ENCODE assay signal across 17 mouse cellular contexts in genomic region chr1:179551336-179551735, GRCm38 (mm10). TPM values are rescaled to one million over a fixed set of nuclear protein-coding genes. Genes with fewer than 3 reads are reported as not detected.
DNase-seq lines count a peak whose midpoint lies in the region; ATAC-seq and TF ChIP-seq lines count a peak whose summit lies in the region.
"Had no signal": no experiment of that assay in that cellular context is flagged by ENCODE, and none has a peak within 500 bp of the region (broad histone marks: within the 10 kb centered on the region; RNA-seq: fewer than 3 reads in every experiment).

No protein-coding gene starts in this region.

- DNase-seq in 416B (ENCODE audit: low read depth) (peak; percentile 79), CH12.LX (ENCODE audit: extremely low read depth) (peak; percentile 62)
- DNase-seq in adrenal gland, postnatal 14 days, result no peak
- no peak for DNase-seq in adrenal gland, adult 2 months
- no peak for DNase-seq in left cerebral cortex, adult 18-20 months (ENCODE audit: low spot score in 2 of 2)
- DNase-seq in forebrain, embryonic 14.5 days (ENCODE audit: low spot score), result no peak
- DNase-seq: cerebellum, postnatal 14 days; heart, adult 18-20 months; kidney, adult 9 months; lung, postnatal 14 days; thymus, postnatal 36 days had no signal

- H3K27me3 ChIP-seq in CH12.LX (replicated peaks), result no peaks in the 10 kb centered on the region
- H3K27me3 ChIP-seq in erythroblast, embryonic 14.5 days (ENCODE audit: control insufficient read depth), result no peaks in the 10 kb centered on the region
- H3K27me3 ChIP-seq in liver, embryonic 15.5 days, result no peaks in the 10 kb centered on the region
- no peaks in the 10 kb centered on the region for H3K27me3 ChIP-seq in forebrain, embryonic 14.5 days (replicated peaks; ENCODE audit: control insufficient read depth, insufficient read depth, low read length)
- H3K27me3 ChIP-seq: hindbrain, embryonic 13.5 days; midbrain, embryonic 15.5 days; Patski had no signal

- H3K27ac ChIP-seq in CH12.LX (ENCODE audit: insufficient read depth, low read depth), result no peak overlapping the region
- H3K27ac ChIP-seq in liver, embryonic 15.5 days (replicated peaks), result peak overlapping the region; percentile 82
- H3K27ac ChIP-seq in forebrain, embryonic 14.5 days (ENCODE audit: low read depth, low read length), result no peak overlapping the region
- H3K27ac ChIP-seq: forebrain, embryonic 10.5 days; hindbrain, embryonic 13.5 days; midbrain, embryonic 15.5 days had no signal

- peak; percentile 66 for TF ChIP-seq EP300 in CH12.LX (IDR thresholded peaks at IDR 0.05; ENCODE audit: low read length)

- TF ChIP-seq CTCF in CH12.LX (conservative IDR thresholded peaks at IDR 0.05 in 1 of 2, IDR thresholded peaks at IDR 0.05 in 1 of 2; ENCODE audit: low read depth in 2 of 2, low read length in 2 of 2), result no peak

- in situ Hi-C loops in CH12.LX (cut with MboI; ENCODE audit: low pct_ligation_motif_present, low pct_unique_long_range_greater_than_20kb, low sequenced_read_pairs), result no loop called here

- H3K9me3 ChIP-seq in CH12.LX (replicated peaks; ENCODE audit: low read length), result no peaks in the 10 kb centered on the region
- no peaks in the 10 kb centered on the region for H3K9me3 ChIP-seq in erythroblast, embryonic 14.5 days (ENCODE audit: control insufficient read depth, low read length)
- H3K9me3 ChIP-seq in liver, embryonic 15.5 days (replicated peaks), result no peaks in the 10 kb centered on the region
- H3K9me3 ChIP-seq in forebrain, embryonic 14.5 days (replicated peaks; ENCODE audit: control insufficient read depth, low read length), result no peaks in the 10 kb centered on the region
- H3K9me3 ChIP-seq: forebrain, embryonic 10.5 days; hindbrain, embryonic 13.5 days; midbrain, embryonic 15.5 days had no signal

- ATAC-seq in liver, embryonic 15.5 days (ENCODE audit: insufficient read depth), result peak; percentile 77
- ATAC-seq in forebrain, embryonic 14.5 days, result no peak
- ATAC-seq: midbrain, embryonic 15.5 days; Patski had no signal

- no peak for TF ChIP-seq POLR2A in CH12.LX (IDR thresholded peaks at IDR 0.05; ENCODE audit: low read depth, low read length)

- TF ChIP-seq RAD21 in CH12.LX (IDR thresholded peaks at IDR 0.05; ENCODE audit: low read depth, low read length), result no peak

- no peak overlapping the region; the same call in 1 of the 2 replicates for H3K9ac ChIP-seq in CH12.LX (ENCODE audit: insufficient read depth, low read depth)
- H3K9ac ChIP-seq in liver, embryonic 15.5 days, result no peak overlapping the region
- H3K9ac ChIP-seq in forebrain, embryonic 14.5 days (ENCODE audit: low read length), result no peak overlapping the region
- H3K9ac ChIP-seq: hindbrain, embryonic 13.5 days; midbrain, embryonic 15.5 days had no signal

- 13% methylated on average over 3 of the region's 3 CpGs for WGBS in liver, embryonic 15.5 days (ENCODE audit: insufficient replicate concordance)
- WGBS in forebrain, embryonic 14.5 days, result 92% methylated on average over 3 of the region's 3 CpGs

- peaks cover 0 to 8% of the 10 kb centered on the region in 2 experiments for H3K36me3 ChIP-seq in CH12.LX (replicated peaks in 1 of 2; ENCODE audit: control insufficient read depth in 1 of 2, insufficient read depth in 1 of 2, low read length in 1 of 2)
- H3K36me3 ChIP-seq in erythroblast, embryonic 14.5 days (ENCODE audit: control insufficient read depth), result peaks cover 42% of the 10 kb centered on the region
- no peaks in the 10 kb centered on the region; the same call in none of the 2 replicates for H3K36me3 ChIP-seq in liver, embryonic 15.5 days (replicated peaks)
- H3K36me3 ChIP-seq in forebrain, embryonic 14.5 days (ENCODE audit: control insufficient read depth, insufficient read depth, low read length), result no peaks in the 10 kb centered on the region
- H3K36me3 ChIP-seq: forebrain, embryonic 10.5 days; hindbrain, embryonic 13.5 days; midbrain, embryonic 15.5 days had no signal

- no peak overlapping the region for H3K4me3 ChIP-seq in CH12.LX (replicated peaks in 1 of 3; ENCODE audit: low read depth in 2 of 3, low read length in 2 of 3, poor library complexity in 1 of 3)
- peak overlapping the region; percentile 47 for H3K4me3 ChIP-seq in erythroblast, embryonic 14.5 days (replicated peaks)
- H3K4me3 ChIP-seq in liver, embryonic 15.5 days (replicated peaks), result no peak overlapping the region
- H3K4me3 ChIP-seq in forebrain, embryonic 14.5 days (ENCODE audit: low read depth, low read length), result no peak overlapping the region
- H3K4me3 ChIP-seq: forebrain, embryonic 10.5 days; hindbrain, embryonic 13.5 days; midbrain, embryonic 15.5 days had no signal

- peaks cover 12 to 46% of the 10 kb centered on the region in 2 experiments for H3K4me1 ChIP-seq in CH12.LX (ENCODE audit: control insufficient read depth in 1 of 2, insufficient read depth in 2 of 2)
- peaks cover 78% of the 10 kb centered on the region for H3K4me1 ChIP-seq in erythroblast, embryonic 14.5 days (ENCODE audit: control insufficient read depth)
- peaks cover 66% of the 10 kb centered on the region for H3K4me1 ChIP-seq in liver, embryonic 15.5 days (replicated peaks)
- peaks cover 10% of the 10 kb centered on the region; the same call in 1 of the 2 replicates for H3K4me1 ChIP-seq in forebrain, embryonic 14.5 days (ENCODE audit: control insufficient read depth, insufficient read depth, low read length)

- peak overlapping the region; percentile 54; the same call in 1 of the 2 replicates for H3K4me2 ChIP-seq in CH12.LX (ENCODE audit: insufficient read depth, low read depth, poor library complexity, severe bottlenecking)
- H3K4me2 ChIP-seq in liver, embryonic 15.5 days, result peak overlapping the region; percentile 54
- no peak overlapping the region for H3K4me2 ChIP-seq in forebrain, embryonic 14.5 days (ENCODE audit: low read length)
- H3K4me2 ChIP-seq: hindbrain, embryonic 13.5 days; midbrain, embryonic 15.5 days had no signal

- H3K79me2 ChIP-seq in CH12.LX (replicated peaks; ENCODE audit: control insufficient read depth, extremely low read depth, insufficient read depth, poor library complexity, severe bottlenecking), result peaks cover 3% of the 10 kb centered on the region

- dilution Hi-C loops in CH12.LX (cut with MboI; ENCODE audit: extremely low pct_ligation_motif_present, extremely low pct_unique_long_range_greater_than_20kb, low sequenced_read_pairs), result no loop called here

TF ChIP-seq in CH12.LX, 34 proteins besides CTCF, POLR2A, EP300 and RAD21 (continues in another document):
- no peak for TF ChIP-seq GABPA (IDR thresholded peaks at IDR 0.05; ENCODE audit: insufficient replicate concordance, low read depth, low read length)
- TF ChIP-seq PAX5 (IDR thresholded peaks at IDR 0.05; ENCODE audit: low read length), result no peak
- no peak for TF ChIP-seq CHD1 (IDR thresholded peaks at IDR 0.05; ENCODE audit: low read depth, low read length)
- peak; percentile 45; the same call in 1 of the 2 replicates for TF ChIP-seq IRF4 (IDR thresholded peaks at IDR 0.05; ENCODE audit: low read depth, low read length)
- no peak for TF ChIP-seq BHLHE40 (IDR thresholded peaks at IDR 0.05; ENCODE audit: low read depth, low read length)
- no peak for TF ChIP-seq TCF12 (IDR thresholded peaks at IDR 0.05; ENCODE audit: low read depth, low read length)
- no peak for TF ChIP-seq SMC3 (IDR thresholded peaks at IDR 0.05; ENCODE audit: low read depth, low read length)
- peak; percentile 41; the same call in 1 of the 2 replicates for TF ChIP-seq JUND (conservative IDR thresholded peaks at IDR 0.05; ENCODE audit: low read depth, low read length)
- no peak for TF ChIP-seq USF2 (conservative IDR thresholded peaks at IDR 0.05; ENCODE audit: low read depth, low read length)
- TF ChIP-seq CHD2 (IDR thresholded peaks at IDR 0.05; ENCODE audit: low read length), result no peak
- TF ChIP-seq KAT2A (IDR thresholded peaks at IDR 0.05; ENCODE audit: insufficient replicate concordance, low read length), result no peak
- no peak for TF ChIP-seq MAX (IDR thresholded peaks at IDR 0.05; ENCODE audit: low read length)
- peak; percentile 64 for TF ChIP-seq ELF1 (IDR thresholded peaks at IDR 0.05; ENCODE audit: low read depth, low read length)
- no peak for TF ChIP-seq NRF1 (IDR thresholded peaks at IDR 0.05; ENCODE audit: low read depth, low read length)

RNA-seq across cellular contexts. Expression of gene Cnst, which starts 5.2 kb away (rescaled TPM):
- total RNA-seq in CH12.LX (2012; rRNA removed), result 9.2 and 10.2 TPM in 2 replicates
- total RNA-seq in CH12.LX (2014; rRNA removed), result 8.5 and 9.3 TPM in 2 replicates
- 7.8 and 7.9 TPM in 2 replicates for polyA plus RNA-seq in CH12.LX (2012; ENCODE audit: insufficient read length, low read depth)
- polyA plus RNA-seq in erythroblast, embryonic 14.5 days (2012), result 1.3 and 1.8 TPM in 2 replicates
- 12.1 and 12.6 TPM in 2 replicates for polyA plus RNA-seq in liver, embryonic 15.5 days (2015; fragmentation: Nextera tagmentation; extraction: Ambion mirVana)
- total RNA-seq in adrenal gland, postnatal 14 days (2021), result 40.4 and 49.6 TPM in 2 replicates
- 10 to 100 TPM; 26.3 to 35.1 TPM for total RNA-seq in adrenal gland, adult 2 months (2021)
- 13.5 and 14.5 TPM in 2 replicates for polyA plus RNA-seq in adrenal gland, adult 2 months (2012; rRNA removed)
- total RNA-seq in left cerebral cortex, adult 18-20 months (2021), result 10 to 100 TPM; 37.2 to 40.1 TPM
- 23.3 and 28.1 TPM in 2 replicates for polyA plus RNA-seq in forebrain, embryonic 14.5 days (2014; fragmentation: Nextera tagmentation; extraction: Ambion mirVana)

RNA-seq across cellular contexts. Expression of gene Tfb2m, which starts 5.3 kb away (rescaled TPM):
- total RNA-seq in CH12.LX (2012; rRNA removed), result 13.1 and 16.2 TPM in 2 replicates
- 47.7 and 53.1 TPM in 2 replicates for total RNA-seq in CH12.LX (2014; rRNA removed)
- 38.5 and 48.3 TPM in 2 replicates for polyA plus RNA-seq in CH12.LX (2012; ENCODE audit: insufficient read length, low read depth)
- 0.23 and 0.32 TPM in 2 replicates for polyA plus RNA-seq in erythroblast, embryonic 14.5 days (2012)
- 8.2 and 8.3 TPM in 2 replicates for polyA plus RNA-seq in liver, embryonic 15.5 days (2015; fragmentation: Nextera tagmentation; extraction: Ambion mirVana)
- total RNA-seq in adrenal gland, postnatal 14 days (2021), result 57.2 and 67.9 TPM in 2 replicates
- total RNA-seq in adrenal gland, adult 2 months (2021), result 10 to 100 TPM; 58.7 to 59.7 TPM
- 6.0 and 6.4 TPM in 2 replicates for polyA plus RNA-seq in adrenal gland, adult 2 months (2012; rRNA removed)
- 10 to 100 TPM; 20.8 to 23.8 TPM for total RNA-seq in left cerebral cortex, adult 18-20 months (2021)
- polyA plus RNA-seq in forebrain, embryonic 14.5 days (2014; fragmentation: Nextera tagmentation; extraction: Ambion mirVana), result 37.2 and 45.7 TPM in 2 replicates

RNA-seq across cellular contexts. Expression of gene Smyd3, which starts 33.5 kb away (rescaled TPM):
- 10.5 and 11.4 TPM in 2 replicates for total RNA-seq in CH12.LX (2012; rRNA removed)
- total RNA-seq in CH12.LX (2014; rRNA removed), result 12.5 and 14.5 TPM in 2 replicates
- polyA plus RNA-seq in CH12.LX (2012; ENCODE audit: insufficient read length, low read depth), result 11.6 and 11.8 TPM in 2 replicates
- polyA plus RNA-seq in erythroblast, embryonic 14.5 days (2012), result 0.02 and 0.09 TPM in 2 replicates
- 5.7 TPM in 2 replicates for polyA plus RNA-seq in liver, embryonic 15.5 days (2015; fragmentation: Nextera tagmentation; extraction: Ambion mirVana)
- 6.5 and 7.3 TPM in 2 replicates for total RNA-seq in adrenal gland, postnatal 14 days (2021)
- 1 to 10 TPM; 5.0 to 7.1 TPM for total RNA-seq in adrenal gland, adult 2 months (2021)
- polyA plus RNA-seq in adrenal gland, adult 2 months (2012; rRNA removed), result 0.69 and 0.80 TPM in 2 replicates
- total RNA-seq in left cerebral cortex, adult 18-20 months (2021), result 10 to 100 TPM; 26.6 to 27.4 TPM
- 18.2 and 26.1 TPM in 2 replicates for polyA plus RNA-seq in forebrain, embryonic 14.5 days (2014; fragmentation: Nextera tagmentation; extraction: Ambion mirVana)

Comparison
In these comparisons a context has a peak if more than half of its experiments do, and no peak if none do; other contexts are left out.
1. DNase-seq: peak in 416B (single experiment) and CH12.LX (single experiment); none in adrenal gland, postnatal 14 days (single experiment), adrenal gland, adult 2 months (single experiment), left cerebral cortex, adult 18-20 months (0 of 2) and forebrain, embryonic 14.5 days (single experiment).